Mouse (Mus musculus): ENCODE measurements around the gene Sema6d. TPM values are rescaled to one million over a fixed set of nuclear protein-coding genes. Genes with fewer than 3 reads are reported as not detected.

The Sema6d gene
- polyA plus RNA-seq, 1 experiment: 33.4 TPM

GRCm38 (mm10) chr2:124527641-124528040, 437.9 kb downstream of the Sema6d start:
- no peak for DNase-seq (ENCODE audit: extremely low spot score in 1 of 2, low spot score in 1 of 2)

GRCm38 (mm10) chr2:124530441-124530840, 440.7 kb downstream of the Sema6d start:
- DNase-seq (ENCODE audit: extremely low spot score in 1 of 2, low spot score in 1 of 2): no peak

- no peak for DNase-seq (ENCODE audit: extremely low spot score in 1 of 2, low spot score in 1 of 2)
Measured at GRCm38 (mm10) chr2:124531062-124531461, 441.3 kb downstream of the Sema6d start.

GRCm38 (mm10) chr2:124532906-124533305, 443.1 kb downstream of the Sema6d start:
- no peak for DNase-seq (ENCODE audit: extremely low spot score in 1 of 2, low spot score in 1 of 2)

- DNase-seq (ENCODE audit: extremely low spot score in 1 of 2, low spot score in 1 of 2): peak in 1 of 2 experiments; percentile 59
Measured at GRCm38 (mm10) chr2:124533602-124534001, 443.8 kb downstream of the Sema6d start.

- no peak for DNase-seq (ENCODE audit: extremely low spot score in 1 of 2, low spot score in 1 of 2)
Measured at GRCm38 (mm10) chr2:124550315-124550714, 460.5 kb downstream of the Sema6d start.

- DNase-seq (ENCODE audit: extremely low spot score in 1 of 2, low spot score in 1 of 2): no peak
Measured at GRCm38 (mm10) chr2:124554751-124555415, 465.1 kb downstream of the Sema6d start.

- DNase-seq (ENCODE audit: extremely low spot score in 1 of 2, low spot score in 1 of 2): no peak
Measured at GRCm38 (mm10) chr2:124556861-124557499, 467.2 kb downstream of the Sema6d start.

GRCm38 (mm10) chr2:124558021-124558420, 468.3 kb downstream of the Sema6d start:
- DNase-seq (ENCODE audit: extremely low spot score in 1 of 2, low spot score in 1 of 2): no peak

- DNase-seq (ENCODE audit: extremely low spot score in 1 of 2, low spot score in 1 of 2): no peak
Measured at GRCm38 (mm10) chr2:124561668-124562067, 471.9 kb downstream of the Sema6d start.

- no peak for DNase-seq (ENCODE audit: extremely low spot score in 1 of 2, low spot score in 1 of 2)
Measured at GRCm38 (mm10) chr2:124562091-124562490, 472.3 kb downstream of the Sema6d start.

GRCm38 (mm10) chr2:124563759-124564158, 474.0 kb downstream of the Sema6d start:
- DNase-seq (ENCODE audit: extremely low spot score in 1 of 2, low spot score in 1 of 2): no peak

GRCm38 (mm10) chr2:124573734-124574133, 484.0 kb downstream of the Sema6d start:
- no peak for DNase-seq (ENCODE audit: extremely low spot score in 1 of 2, low spot score in 1 of 2)

GRCm38 (mm10) chr2:124576053-124576452, 486.3 kb downstream of the Sema6d start:
- no peak for DNase-seq (ENCODE audit: extremely low spot score in 1 of 2, low spot score in 1 of 2)

- no peak for DNase-seq (ENCODE audit: extremely low spot score in 1 of 2, low spot score in 1 of 2)
Measured at GRCm38 (mm10) chr2:124583561-124583960, 493.8 kb downstream of the Sema6d start.

GRCm38 (mm10) chr2:124592750-124593149, 503.0 kb downstream of the Sema6d start:
- DNase-seq (ENCODE audit: extremely low spot score in 1 of 2, low spot score in 1 of 2): no peak

GRCm38 (mm10) chr2:124599014-124599413, 509.2 kb downstream of the Sema6d start:
- no peak for DNase-seq (ENCODE audit: extremely low spot score in 1 of 2, low spot score in 1 of 2)

- DNase-seq (ENCODE audit: extremely low spot score in 1 of 2, low spot score in 1 of 2): no peak
Measured at GRCm38 (mm10) chr2:124601702-124602378, 512.1 kb downstream of the Sema6d start.

GRCm38 (mm10) chr2:124602379-124602913, 512.7 kb downstream of the Sema6d start:
- DNase-seq (ENCODE audit: extremely low spot score in 1 of 2, low spot score in 1 of 2): no peak

- no peak for DNase-seq (ENCODE audit: extremely low spot score in 1 of 2, low spot score in 1 of 2)
Measured at GRCm38 (mm10) chr2:124605341-124605740, 515.6 kb downstream of the Sema6d start.

- no peak for DNase-seq (ENCODE audit: extremely low spot score in 1 of 2, low spot score in 1 of 2)
Measured at GRCm38 (mm10) chr2:124607986-124608385, 518.2 kb downstream of the Sema6d start.

Data from frontal cortex, adult 2 months (tissue).